Mouse (Mus musculus): ENCODE measurements at regions not wholly inside any gene's neighbourhood (a gene's known extent, or its start where the extent isn't known, plus 50 kb on each side); places are given as distances from the start of the nearest gene placed in this dataset.

Small RNA genes in the stretch of these regions (microRNA-seq; reads per million reads assigned to microRNA genes)
- 4.0 to 6.0 reads per million in 2 experiments for gene Mir129-2
- gene Mir129b: 0 reads per million in 2 experiments
